Mouse (Mus musculus) megakaryocyte-erythroid progenitor cell, adult 5 weeks (primary cell): ENCODE data around the gene Bin2. TPM values are rescaled to one million over a fixed set of nuclear protein-coding genes. Genes with fewer than 3 reads are reported as not detected.

Source experiments
- polyA plus RNA-seq: library from polyadenylated mRNA; stranded (reverse); fragments of >175 nt; gene quantifications from 2 replicates; pipeline ENCODE4 v1.2.3, GENCODE M21; 2012

Gene Bin2
- 205 and 262 TPM in 2 replicates for polyA plus RNA-seq

GRCm38 (mm10) chr15:100669337-100669736, at the start of gene Bin2:
Gene Bin2 (minus strand): TSS chr15:100669553.

DNA sequence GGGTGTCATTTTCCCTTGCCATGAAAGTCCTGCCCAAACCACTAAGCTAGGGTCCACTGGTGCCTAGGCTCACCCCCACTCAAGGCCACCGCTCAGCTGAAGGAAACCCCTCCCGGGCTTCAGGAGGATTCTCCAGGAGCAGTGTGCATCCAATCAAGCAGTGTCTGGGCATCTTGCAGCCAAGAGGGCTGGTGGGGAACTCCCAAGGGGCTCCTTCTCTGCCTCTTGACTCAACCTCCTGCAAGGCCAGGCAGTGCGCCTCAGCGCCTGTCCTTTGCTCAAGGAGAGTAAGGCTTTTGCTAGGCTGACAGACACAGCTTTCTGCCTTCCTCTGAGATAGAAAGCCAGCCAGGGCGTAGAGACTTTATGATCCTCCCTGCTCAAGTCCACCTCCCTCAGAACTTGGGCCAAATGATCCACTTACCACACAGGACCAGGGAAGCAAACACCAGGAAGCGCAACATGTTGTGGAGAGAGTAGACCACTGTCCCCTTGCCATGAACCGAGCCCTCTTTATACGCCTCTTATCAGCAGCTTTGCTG, 18.1 kb upstream of the Bin2 start, which contains the start of gene Cela1:
TSS of gene Cela1 (minus strand) at position 492 of the 542 bp plus-strand sequence.

DNA sequence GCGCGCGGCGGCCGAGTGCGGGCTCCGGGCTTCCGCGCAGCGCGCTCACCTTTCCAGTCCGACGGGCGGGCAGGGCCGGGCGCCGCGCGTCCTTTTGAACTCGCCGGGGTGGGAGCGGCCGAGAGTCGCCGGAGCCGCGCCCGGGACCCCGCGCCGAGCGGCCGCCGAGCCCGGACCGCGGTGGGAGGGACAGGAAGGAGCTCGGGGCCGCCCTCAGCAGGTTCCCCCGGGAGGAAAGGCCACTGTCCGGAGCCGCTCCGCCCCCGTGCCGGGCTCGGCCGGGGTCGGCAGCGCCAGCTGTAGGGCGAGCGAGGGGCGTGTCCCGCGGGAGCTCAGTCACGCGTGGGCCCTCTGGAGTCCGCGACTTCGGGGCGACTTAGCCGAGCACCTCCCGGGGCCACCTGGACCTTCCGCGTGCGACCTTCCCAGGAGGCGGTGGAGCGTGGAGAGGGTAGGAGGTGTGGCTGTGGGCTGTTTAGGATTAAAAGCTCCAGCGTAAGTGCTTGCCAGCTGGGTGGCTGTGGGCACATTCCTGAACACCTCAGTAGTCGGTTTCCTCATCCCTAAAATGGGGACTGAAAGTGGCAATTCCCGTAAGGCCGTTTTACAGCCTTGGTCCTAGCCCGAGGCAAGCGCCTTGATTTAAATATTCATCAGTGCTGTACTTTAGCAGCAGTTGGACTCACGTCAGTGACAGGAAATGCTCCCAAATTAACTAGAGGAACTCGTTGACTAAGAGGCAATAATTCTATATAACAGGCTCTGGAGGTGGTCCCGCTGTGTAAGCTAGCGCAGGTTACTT, 32.5 kb downstream of the Bin2 start, which contains the start of gene Smagp:
TSS of gene Smagp (minus strand) at position 241 of the 802 bp plus-strand sequence.

GRCm38 (mm10) chr15:100614996-100615824, 54.1 kb downstream of the Bin2 start, which contains the start of gene Dazap2:
Gene Dazap2 (plus strand): TSS chr15:100615349.

GRCm38 (mm10) chr15:100599276-100600046, 69.9 kb downstream of the Bin2 start, which contains the start of gene Pou6f1:
Gene Pou6f1 (minus strand): TSS chr15:100599984.

Other genes starting within 250 kb of the Bin2 start
- gene Gm5475, start 247.4 kb downstream of the Bin2 start, polyA plus RNA-seq = 0.02 TPM in 1 of 2 replicates, not detected in the other
- gene Slc11a2, start 244.5 kb downstream of the Bin2 start, polyA plus RNA-seq = 2.4 and 3.1 TPM in 2 replicates
- gene Letmd1, start 200.5 kb downstream of the Bin2 start, polyA plus RNA-seq = 58.4 and 60.8 TPM in 2 replicates
- 1.3 TPM in 2 replicates for gene Csrnp2, start 174.1 kb downstream of the Bin2 start, polyA plus RNA-seq
- gene Tfcp2, start 117.5 kb downstream of the Bin2 start, polyA plus RNA-seq = 2.9 and 5.3 TPM in 2 replicates
- 3.2 and 5.3 TPM in 2 replicates for gene Pou6f1, start 69.6 kb downstream of the Bin2 start, polyA plus RNA-seq
- gene Dazap2, start 54.2 kb downstream of the Bin2 start, polyA plus RNA-seq = 82.8 and 92.2 TPM in 2 replicates
- 7.6 and 9.8 TPM in 2 replicates for gene Smagp, start 32.6 kb downstream of the Bin2 start, polyA plus RNA-seq
- gene Cela1, start 18.4 kb upstream of the Bin2 start, polyA plus RNA-seq = 3.0 and 5.5 TPM in 2 replicates
- gene Galnt6, start 59.8 kb upstream of the Bin2 start, polyA plus RNA-seq = 24.0 and 36.7 TPM in 2 replicates
- gene Slc4a8, start 92.2 kb upstream of the Bin2 start, polyA plus RNA-seq = 8.6 and 18.6 TPM in 2 replicates
- gene Scn8a, start 200.3 kb upstream of the Bin2 start, polyA plus RNA-seq = not detected in 2 replicates